Mouse (Mus musculus): ENCODE measurements around the gene Ubac2. TPM values are rescaled to one million over a fixed set of nuclear protein-coding genes. Genes with fewer than 3 reads are reported as not detected.

Ubac2 gene
- polyA plus RNA-seq, 1 experiment = 49.0 TPM

DNA sequence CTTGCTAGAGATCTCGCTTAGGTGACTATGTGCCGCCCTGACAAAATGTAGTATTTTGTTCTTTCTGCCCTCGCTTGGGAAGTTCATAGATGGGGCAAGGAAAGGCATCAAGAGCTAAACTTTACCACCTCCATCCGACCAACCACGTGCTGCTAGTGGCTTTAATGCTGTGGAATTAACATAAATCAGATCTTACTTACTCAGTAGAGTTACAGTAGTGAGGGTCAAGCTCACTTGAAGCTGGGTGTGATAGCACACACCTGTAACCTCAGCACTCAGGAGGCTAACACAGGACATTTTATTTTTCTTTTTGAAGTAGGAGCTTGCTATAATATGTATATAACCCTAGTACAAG lies 73.6 kb downstream of the Ubac2 start:
- TF ChIP-seq POLR2A (IDR thresholded peaks at IDR 0.05; ENCODE audit: borderline replicate concordance, low read depth, low read length) (no peak), CTCF (IDR thresholded peaks at IDR 0.05; ENCODE audit: low read depth, low read length) (no peak)
- Histone ChIP-seq H3K4me3 (ENCODE audit: insufficient read depth, low read length) (no peak overlapping the region), H3K4me1 (ENCODE audit: control insufficient read depth, insufficient read depth, low read length) (peaks cover 31% of the 10 kb centered on the region), H3K27ac (ENCODE audit: insufficient read depth, low read depth, low read length) (no peak overlapping the region)

DNA sequence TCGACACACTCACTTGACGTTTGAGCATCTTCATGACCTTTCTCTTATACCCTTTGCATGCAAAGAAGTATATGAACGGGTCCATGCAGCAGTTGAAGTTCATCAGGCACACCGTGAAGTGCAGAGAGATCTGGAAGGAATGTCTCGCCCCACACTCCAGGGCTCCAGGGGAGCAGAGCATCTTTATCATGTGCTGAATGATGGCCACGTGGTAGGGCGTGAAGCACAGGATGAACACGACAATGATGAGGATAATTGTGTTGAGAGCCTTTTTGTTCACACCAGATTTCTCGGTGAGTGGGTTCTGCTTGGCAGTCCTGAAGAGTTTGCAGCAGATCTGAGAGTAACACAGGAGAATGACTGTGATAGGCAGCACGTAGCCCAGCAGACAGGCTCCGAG lies 75.7 kb downstream of the Ubac2 start:
- peaks cover 46% of the 10 kb centered on the region for H3K4me1 ChIP-seq (ENCODE audit: control insufficient read depth, insufficient read depth, low read length)
- no peak overlapping the region for H3K4me3 ChIP-seq (ENCODE audit: insufficient read depth, low read length)
- H3K27ac ChIP-seq (ENCODE audit: insufficient read depth, low read depth, low read length) = no peak overlapping the region
- TF ChIP-seq CTCF (IDR thresholded peaks at IDR 0.05; ENCODE audit: low read depth, low read length) = no peak

DNA sequence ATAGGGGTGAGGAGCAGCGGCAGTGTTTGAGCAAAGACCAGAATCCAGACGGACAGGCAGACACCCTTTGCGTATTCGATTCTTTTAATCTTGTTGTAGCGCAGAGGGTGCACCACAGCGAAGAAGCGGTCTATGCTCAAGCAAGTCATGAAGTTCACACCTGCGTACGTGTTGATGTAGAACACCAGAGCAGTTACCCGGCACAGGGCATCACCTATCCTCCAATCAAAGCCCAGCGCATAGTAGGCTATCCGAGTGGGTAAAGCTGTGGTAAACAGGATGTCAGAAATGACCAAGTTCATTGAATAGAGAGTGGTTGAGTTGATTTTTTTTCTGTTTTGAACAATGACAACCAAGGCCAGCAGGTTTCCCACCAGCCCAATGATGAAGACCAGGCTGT lies 76.2 kb downstream of the Ubac2 start:
- Histone ChIP-seq H3K4me3 (ENCODE audit: insufficient read depth, low read length) (no peak overlapping the region), H3K27ac (ENCODE audit: insufficient read depth, low read depth, low read length) (no peak overlapping the region), H3K4me1 (ENCODE audit: control insufficient read depth, insufficient read depth, low read length) (peaks cover 44% of the 10 kb centered on the region)
- no peak for TF ChIP-seq CTCF (IDR thresholded peaks at IDR 0.05; ENCODE audit: low read depth, low read length)
- TF ChIP-seq POLR2A (IDR thresholded peaks at IDR 0.05; ENCODE audit: borderline replicate concordance, low read depth, low read length) = no peak

DNA sequence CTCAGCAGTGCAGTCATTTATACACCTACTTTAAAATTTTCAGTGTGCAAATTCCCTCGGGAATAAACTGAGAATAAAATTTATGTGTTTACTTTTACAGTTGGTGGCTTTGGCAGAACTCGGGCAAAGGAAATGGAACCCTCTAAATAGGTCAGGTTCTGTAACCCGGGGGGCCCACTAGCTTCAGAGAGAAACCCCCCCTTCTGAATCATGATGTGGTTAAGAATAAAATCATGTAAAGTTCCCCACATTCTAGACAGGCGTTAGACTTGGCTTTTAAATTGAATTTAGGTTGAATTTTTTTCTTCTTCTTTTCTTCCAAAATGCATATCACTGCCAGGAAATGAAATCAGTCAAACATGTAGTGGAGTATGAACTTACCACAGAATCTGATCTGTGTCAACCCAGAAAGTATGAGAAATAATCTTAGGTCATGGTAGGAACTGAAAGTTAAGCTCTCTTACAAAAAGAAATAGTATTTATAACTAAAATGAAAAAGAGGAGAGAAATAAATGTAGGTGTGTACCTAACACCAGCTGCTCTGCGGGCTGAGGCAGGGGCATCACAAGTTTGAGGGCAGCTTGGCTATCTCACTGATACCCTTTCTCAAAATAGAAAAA lies 76.9 kb downstream of the Ubac2 start:
- H3K27ac ChIP-seq (ENCODE audit: insufficient read depth, low read depth, low read length) = peak overlapping the region; percentile 24; the same call in 1 of the 2 replicates
- H3K4me3 ChIP-seq (ENCODE audit: insufficient read depth, low read length) = no peak overlapping the region
- H3K4me1 ChIP-seq (ENCODE audit: control insufficient read depth, insufficient read depth, low read length) = peaks cover 44% of the 10 kb centered on the region
- TF ChIP-seq POLR2A (IDR thresholded peaks at IDR 0.05; ENCODE audit: borderline replicate concordance, low read depth, low read length) (no peak), CTCF (IDR thresholded peaks at IDR 0.05; ENCODE audit: low read depth, low read length) (no peak)

DNA sequence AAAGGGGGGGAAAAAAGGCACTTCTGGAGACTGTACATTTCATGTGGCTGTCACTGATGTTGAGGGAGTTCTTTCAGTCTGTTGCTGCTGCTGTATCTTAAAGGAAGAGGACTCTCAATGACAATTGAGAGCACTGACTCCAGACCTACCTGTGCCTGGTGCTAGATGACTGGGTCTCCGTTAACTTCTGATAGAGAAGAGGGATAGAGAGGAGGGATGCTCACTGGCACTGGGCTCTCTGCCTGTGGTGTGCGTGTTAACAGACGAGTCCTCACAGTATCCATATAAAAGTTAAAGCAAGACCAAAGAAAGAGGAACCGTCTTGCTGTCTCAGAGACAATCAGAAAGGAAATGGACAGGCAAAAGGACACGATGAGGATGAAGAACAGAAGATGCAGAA lies 77.9 kb downstream of the Ubac2 start:
- H3K4me1 ChIP-seq (ENCODE audit: control insufficient read depth, insufficient read depth, low read length) = peaks cover 52% of the 10 kb centered on the region
- TF ChIP-seq POLR2A (IDR thresholded peaks at IDR 0.05; ENCODE audit: borderline replicate concordance, low read depth, low read length) (no peak), CTCF (IDR thresholded peaks at IDR 0.05; ENCODE audit: low read depth, low read length) (no peak)
- peak overlapping the region; percentile 23 for H3K27ac ChIP-seq (ENCODE audit: insufficient read depth, low read depth, low read length)
- H3K4me3 ChIP-seq (ENCODE audit: insufficient read depth, low read length) = no peak overlapping the region

DNA sequence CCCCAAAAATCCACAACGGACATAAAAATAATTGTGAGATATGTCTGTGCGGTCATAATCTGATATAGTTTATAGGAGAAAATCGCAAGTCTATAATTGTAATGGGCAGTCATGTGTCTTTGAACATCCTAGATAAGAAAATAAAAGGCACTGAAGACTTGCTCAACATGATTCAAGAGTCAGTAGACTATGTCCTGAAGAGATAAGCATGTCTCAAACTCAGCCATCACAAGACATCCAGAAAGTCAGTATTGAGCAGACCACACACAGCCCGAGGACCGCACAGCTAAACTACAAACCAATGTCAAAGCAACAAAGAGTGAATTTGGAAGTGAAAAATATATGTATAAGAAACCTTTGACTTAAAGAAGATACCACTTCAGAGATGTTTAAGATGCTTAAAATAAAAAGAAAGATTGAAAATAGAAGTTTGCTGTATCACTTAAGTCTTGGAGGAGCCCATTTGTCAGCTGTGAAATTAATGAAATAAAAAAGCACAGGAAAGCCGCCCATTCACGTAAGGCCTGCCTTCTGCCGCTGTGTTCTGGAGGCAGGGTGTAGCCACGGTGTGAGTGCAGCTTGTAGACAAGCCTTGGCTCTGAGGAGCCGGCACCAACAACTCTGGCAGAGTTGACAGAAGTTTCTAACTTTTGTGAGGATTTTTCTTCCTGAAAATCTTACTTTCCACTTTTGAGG lies 78.9 kb downstream of the Ubac2 start:
- no peak for TF ChIP-seq POLR2A (IDR thresholded peaks at IDR 0.05; ENCODE audit: borderline replicate concordance, low read depth, low read length)
- TF ChIP-seq CTCF (IDR thresholded peaks at IDR 0.05; ENCODE audit: low read depth, low read length) = no peak
- H3K4me3 ChIP-seq (ENCODE audit: insufficient read depth, low read length) = no peak overlapping the region
- no peak overlapping the region for H3K27ac ChIP-seq (ENCODE audit: insufficient read depth, low read depth, low read length)
- H3K4me1 ChIP-seq (ENCODE audit: control insufficient read depth, insufficient read depth, low read length) = peaks cover 56% of the 10 kb centered on the region

DNA sequence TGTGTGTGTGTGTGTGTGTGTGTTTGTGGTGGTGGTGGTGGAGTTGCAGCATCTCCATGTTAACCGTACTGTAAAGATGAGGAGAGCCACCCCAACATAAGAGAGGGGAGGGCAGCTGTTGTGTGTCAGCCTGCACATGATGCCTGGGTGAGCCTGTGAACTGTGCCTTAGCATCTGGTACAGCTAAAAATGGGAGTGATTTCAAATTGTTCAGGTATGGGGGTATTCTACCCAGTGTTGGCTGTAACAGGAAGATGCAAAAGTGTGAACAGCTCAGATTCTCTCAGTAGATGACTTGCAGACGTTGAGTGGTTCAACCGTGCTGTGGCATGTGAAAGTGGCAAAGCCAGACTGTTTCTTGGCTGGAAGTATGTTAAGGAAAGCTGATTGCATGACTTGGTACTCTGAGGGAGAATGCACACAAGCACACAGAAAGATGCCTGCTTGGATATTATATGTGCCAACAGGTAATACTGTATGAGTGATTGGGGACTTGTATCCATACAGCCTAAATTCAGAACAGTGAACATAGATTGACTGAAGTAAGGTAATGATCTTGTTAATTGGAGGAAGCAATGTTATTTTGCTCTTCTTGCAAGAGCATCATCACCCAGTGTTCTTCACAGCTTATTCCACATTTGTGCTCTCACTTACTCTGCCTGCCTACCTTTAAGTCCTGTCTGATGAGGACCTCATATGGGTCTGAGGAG lies 79.8 kb downstream of the Ubac2 start:
- TF ChIP-seq POLR2A (IDR thresholded peaks at IDR 0.05; ENCODE audit: borderline replicate concordance, low read depth, low read length) = no peak
- TF ChIP-seq CTCF (IDR thresholded peaks at IDR 0.05; ENCODE audit: low read depth, low read length) = no peak
- no peak overlapping the region for H3K4me3 ChIP-seq (ENCODE audit: insufficient read depth, low read length)
- H3K27ac ChIP-seq (ENCODE audit: insufficient read depth, low read depth, low read length) = peak overlapping the region; percentile 65
- peaks cover 58% of the 10 kb centered on the region for H3K4me1 ChIP-seq (ENCODE audit: control insufficient read depth, insufficient read depth, low read length)

DNA sequence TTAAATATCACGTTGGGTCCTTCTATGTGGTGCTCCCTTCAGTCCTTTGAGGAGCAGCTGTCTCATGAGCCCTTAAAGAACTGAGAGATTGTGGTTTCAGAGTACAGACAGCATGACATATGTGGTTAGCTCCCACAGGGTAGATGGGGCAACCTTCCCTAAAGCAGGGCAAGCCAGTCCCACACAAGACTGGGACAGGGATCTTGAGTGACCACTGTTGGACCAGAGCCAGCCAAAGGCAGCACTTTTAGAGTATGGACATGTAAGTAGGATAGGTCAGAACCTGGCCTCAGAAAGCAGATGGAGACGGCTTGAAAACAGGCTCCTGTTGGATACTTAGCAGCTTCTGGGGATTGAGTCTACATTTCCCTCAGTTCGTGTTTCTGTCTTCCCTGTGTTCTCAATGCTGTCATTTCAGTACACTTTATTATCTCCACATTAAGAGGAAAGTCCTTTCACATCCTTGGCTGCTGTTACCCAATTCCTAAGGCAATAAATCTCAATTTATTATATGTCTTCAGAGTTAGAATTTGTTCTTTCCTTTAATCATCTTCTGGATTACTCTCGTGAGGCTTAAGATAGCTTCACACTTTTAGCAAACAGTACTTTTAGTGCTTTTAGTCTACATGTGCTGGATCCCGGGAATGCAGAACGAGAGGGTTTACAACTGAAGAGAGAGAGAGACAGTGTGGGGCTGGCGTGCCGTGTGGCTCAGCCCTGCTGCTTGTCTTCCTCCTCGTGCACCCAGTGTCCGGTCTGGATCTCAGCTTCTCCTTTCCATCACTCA lies 80.5 kb downstream of the Ubac2 start:
- Histone ChIP-seq H3K27ac (ENCODE audit: insufficient read depth, low read depth, low read length) (peak overlapping the region; percentile 65), H3K4me3 (ENCODE audit: insufficient read depth, low read length) (no peak overlapping the region), H3K4me1 (ENCODE audit: control insufficient read depth, insufficient read depth, low read length) (peaks cover 58% of the 10 kb centered on the region)
- TF ChIP-seq POLR2A (IDR thresholded peaks at IDR 0.05; ENCODE audit: borderline replicate concordance, low read depth, low read length) (no peak), CTCF (IDR thresholded peaks at IDR 0.05; ENCODE audit: low read depth, low read length) (no peak)

DNA sequence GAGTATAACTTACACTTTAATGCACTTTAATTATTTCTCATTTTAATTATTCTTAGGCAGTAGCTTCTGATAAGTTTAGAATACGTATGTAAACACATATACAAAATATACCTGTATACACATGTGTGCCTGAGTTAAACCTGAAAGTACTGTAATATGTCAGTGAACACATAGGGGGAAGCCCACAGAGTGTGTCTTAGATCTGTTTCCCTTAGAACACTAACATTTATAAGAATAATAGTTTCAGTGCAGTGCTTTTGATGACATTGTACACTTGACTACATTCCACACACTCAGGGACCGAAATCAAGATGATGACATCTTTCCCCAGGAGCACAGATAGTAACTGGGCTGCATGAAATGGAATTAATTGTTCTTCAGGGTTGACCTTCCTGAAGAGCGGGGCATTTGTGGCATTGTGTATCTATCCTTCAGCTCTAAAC lies 81.1 kb downstream of the Ubac2 start:
- peak overlapping the region; percentile 65 for H3K27ac ChIP-seq (ENCODE audit: insufficient read depth, low read depth, low read length)
- no peak for TF ChIP-seq POLR2A (IDR thresholded peaks at IDR 0.05; ENCODE audit: borderline replicate concordance, low read depth, low read length)
- TF ChIP-seq CTCF (IDR thresholded peaks at IDR 0.05; ENCODE audit: low read depth, low read length) = no peak
- H3K4me1 ChIP-seq (ENCODE audit: control insufficient read depth, insufficient read depth, low read length) = peaks cover 58% of the 10 kb centered on the region

More for the DNA sequence above, 81.1 kb downstream of the Ubac2 start:
- H3K4me3 ChIP-seq (ENCODE audit: insufficient read depth, low read length) = no peak overlapping the region
